Mouse (Mus musculus) spleen, adult 12 weeks (tissue): ENCODE measurements around the gene Psg22.
"Not testable (repeated sequence)": the region's sequence is repeated elsewhere in the genome, so short reads cannot be mapped to it uniquely, and the experiment has no call there.

Experiments used
- DNase-seq: peaks from one replicate; pipeline ENCODE4 v3.0.0; 2022; ENCODE audit warnings: low spot score

The Psg22 gene

DNA sequence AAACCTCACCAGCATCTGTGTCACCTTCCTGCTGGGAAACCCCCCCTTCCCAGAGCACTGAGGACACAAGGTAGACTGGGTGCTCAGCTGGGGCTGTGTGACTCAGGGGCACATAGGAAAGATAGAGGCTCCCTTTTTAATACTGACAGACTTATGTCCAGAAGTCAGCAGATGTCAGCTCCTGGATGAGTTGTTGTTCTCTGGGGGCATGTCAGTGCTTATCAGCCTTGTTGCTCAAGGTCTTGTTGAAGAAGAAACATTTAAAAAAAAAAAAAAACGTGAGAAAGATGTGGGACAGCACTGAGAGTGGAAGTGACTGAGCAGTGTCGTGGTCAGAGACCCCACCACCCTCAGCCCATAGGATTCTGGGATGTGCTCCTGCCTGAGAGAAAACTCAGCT lies at the start of gene Psg22:
Psg22 (plus strand) TSS at position 301 of the 400 bp plus-strand sequence.
- DNase-seq, result no peak

DNA sequence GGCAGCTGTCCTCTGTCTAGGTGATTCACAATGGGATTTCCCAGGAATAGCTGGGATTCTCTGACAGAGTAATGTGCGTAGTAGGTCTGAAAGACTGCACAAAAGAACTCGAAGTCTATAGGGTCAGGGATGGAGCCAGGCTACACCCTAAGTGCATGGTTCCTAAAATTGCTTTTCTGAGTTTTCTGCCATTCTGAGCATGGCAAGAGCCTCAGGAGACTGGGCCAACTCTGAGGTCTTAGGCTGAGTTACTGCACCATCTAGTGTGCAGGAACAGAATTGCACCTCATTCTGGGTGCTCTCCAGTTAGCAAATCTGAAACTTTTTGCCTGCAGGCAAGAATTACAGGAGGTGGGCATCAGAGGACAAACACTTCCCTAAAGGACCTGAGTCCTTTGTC lies 38.1 kb upstream of the Psg22 start:
- no peak for DNase-seq

DNA sequence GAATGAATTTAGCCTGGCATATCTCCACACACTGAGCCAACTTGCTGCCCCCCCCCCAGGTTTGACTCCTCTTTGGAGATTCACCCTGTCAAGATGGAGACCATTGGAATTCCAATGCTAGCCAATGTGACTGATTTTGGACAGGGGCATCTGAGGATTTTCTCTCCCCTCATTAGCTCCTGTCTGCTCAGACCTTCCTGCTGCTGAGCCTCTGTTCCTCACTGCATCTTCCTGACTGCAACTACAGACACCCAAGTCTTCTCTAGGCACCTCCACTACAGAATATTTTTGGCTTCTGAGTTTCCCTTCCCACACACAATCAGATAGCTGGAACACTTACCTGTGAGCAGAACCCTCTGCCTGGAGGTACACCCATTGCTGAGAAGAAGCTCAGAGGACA lies 32.3 kb upstream of the Psg22 start:
- DNase-seq, result no peak

DNA sequence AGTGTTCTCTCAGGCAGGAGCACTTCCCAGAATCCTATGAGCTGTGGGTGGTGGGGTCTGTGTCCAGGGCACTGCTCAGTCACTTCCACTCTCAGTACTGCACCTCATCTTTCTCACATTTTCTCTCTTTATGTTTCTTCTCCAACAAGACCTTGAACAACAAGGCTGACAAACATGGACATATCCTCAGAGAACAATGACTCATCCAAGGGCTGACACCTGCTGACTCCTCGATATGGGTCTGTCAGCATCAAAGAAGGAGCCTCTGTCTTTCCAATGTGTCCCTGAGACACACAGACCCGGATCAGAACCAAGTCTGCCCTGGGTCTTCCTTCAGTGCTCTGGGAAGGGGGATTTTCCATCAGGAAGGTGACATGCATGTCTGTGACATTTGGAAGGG lies 31.8 kb upstream of the Psg22 start, which contains the start of gene Psg20:
Psg20 (minus strand) TSS at position 101 of the 400 bp plus-strand sequence.
- no peak for DNase-seq

DNA sequence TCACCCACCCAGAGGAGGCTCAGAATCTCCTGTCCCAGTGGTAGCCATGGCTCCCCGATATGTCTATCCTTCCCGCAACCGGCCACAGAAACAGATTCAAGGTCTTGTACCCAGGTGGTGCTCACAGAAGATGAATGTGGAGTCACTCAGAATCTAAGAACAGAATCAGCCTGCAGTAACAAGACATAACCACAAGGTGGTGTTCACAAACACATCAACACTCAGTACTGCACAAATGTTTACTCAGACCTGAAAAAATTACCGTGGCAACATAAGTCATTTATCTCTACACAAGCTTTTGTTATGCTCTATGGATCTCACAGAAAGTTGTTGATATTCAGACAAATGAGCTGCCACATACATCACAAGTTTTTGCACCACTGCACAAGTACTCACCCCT lies 7.6 kb upstream of the Psg22 start:
- DNase-seq, result not testable (repeated sequence)

DNA sequence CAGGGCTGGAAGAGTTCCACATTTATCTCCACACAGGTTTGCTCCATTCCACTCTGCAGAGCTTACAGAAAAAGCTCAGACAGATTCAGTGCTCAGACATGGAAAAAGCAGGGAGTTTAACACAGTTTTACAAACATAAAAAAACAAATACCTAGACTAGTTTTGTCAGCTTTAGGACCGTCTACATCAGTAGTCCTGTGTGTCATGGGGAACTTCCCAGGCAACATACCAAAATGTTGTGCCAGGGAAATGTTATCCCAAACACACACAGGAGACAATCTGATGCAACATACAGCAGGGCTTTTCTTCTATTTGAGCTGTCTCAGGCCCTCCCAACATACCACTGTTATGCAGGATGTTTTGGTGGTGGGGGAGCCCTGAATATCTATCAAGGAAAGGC lies 7.0 kb upstream of the Psg22 start:
- DNase-seq, result no peak

DNA sequence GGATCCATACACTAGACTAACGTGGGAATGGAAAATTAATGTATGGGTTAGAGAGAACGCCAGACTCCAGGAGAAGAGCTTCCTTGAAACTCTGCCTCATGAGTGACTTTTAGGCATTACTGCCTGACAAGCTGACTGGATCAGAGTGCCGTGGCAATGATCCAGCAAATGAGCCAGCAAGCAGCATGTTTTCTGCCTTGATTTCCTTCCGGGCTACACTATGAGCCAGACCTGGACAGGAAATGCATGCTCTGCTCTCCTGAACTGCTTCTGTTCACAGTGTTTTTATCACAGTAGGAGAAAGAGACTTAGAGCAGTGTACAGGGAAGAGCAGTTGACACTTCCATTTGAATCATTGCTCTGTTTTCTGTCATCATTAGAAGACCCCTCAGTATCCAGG lies 2.3 kb upstream of the Psg22 start:
- DNase-seq, result no peak

DNA sequence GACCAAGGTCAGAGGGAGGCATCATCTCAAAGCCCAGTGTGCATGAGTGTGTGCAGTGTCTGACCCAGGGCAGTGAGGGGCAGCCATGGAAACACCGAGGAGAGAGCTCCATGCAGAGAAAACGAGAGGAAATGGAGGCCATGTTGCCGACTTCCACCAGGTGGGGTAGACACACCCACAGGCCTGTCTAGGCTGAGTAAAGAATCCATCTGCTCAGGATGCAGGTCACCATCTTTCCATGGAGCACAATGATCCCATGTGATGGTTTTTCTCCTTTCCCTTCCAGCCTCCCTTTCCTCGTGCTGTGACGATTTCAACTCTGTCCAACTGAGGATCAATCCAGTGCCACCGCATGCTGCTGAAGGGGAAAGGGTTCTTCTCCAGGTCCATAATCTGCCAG lies 6.1 kb downstream of the Psg22 start:
- DNase-seq, result no peak

DNA sequence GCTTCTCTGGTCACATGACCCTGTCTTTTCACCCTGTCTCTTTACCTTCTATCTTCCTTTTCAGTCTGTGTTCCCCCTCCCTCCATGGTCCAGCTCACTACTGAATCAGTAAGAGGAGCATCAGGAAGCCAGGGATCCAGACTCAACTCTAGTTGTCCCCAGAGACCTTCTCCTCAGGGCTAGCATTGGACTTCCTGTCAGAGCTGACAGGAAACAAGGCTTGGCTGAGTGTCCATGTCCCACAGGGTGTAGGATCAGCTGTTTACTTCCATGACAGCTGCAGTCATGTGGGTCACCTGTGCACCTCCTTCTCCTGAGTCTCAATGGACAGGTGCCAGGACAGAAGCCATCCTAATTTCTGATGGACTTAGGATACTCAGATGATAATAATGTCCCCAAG lies 8.0 kb downstream of the Psg22 start:
- DNase-seq, result not testable (repeated sequence)

DNA sequence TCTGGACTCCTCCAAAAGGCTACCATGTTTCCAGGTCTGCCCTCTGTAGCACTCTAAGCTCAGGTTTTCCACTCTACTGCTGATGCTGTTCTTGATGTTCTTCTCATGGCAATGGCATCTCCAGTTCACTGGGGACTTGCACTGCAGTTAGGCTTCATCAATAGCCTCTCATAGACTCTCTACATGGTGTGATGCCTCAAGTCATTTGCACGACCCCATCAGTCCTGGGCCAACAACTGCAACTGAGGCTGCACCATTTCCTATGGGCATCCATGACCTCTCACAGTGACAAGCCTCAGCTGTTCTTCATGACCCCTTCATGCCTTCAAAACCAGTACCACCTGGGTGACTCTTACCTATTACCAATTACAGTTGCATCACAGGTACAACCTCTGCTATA lies 10.5 kb downstream of the Psg22 start:
- no peak for DNase-seq

DNA sequence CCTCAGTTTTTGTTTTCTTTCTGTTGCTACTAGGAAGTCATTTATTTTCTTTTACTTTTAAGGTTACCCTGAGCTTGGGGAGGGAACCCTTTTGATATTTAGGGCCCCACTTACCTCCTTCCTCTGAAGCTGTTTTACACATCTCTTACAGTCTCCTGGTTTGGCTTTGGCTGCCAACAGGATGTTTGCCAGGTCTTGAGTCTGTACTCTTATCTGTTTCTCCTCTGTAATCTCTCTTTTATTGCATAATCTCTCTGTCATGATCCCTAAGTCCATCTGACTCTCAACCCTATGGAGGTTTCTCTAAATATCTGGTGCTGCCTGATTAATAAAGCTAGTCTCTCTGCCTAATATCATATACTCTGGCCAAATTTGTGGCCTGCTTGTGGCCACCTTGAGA lies 15.2 kb downstream of the Psg22 start:
- no peak for DNase-seq

DNA sequence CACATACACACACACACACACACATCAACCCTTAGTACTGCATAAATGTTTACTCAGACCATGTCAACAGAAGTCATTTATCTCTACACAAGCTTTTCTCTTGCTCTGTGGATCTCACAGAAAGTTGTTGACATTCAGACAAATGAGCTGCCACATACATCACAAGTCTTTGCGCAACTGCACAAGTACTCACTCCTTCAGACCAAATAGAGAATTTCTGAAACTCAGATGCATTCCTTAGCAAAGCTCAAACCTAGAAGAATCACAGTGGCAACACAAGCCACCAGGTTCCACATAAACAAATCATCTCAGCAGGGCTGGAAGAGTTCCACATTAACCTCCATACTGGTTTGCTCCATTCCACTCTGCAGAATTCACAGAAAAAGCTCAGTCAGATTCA lies 16.6 kb downstream of the Psg22 start:
- DNase-seq, result no peak

DNA sequence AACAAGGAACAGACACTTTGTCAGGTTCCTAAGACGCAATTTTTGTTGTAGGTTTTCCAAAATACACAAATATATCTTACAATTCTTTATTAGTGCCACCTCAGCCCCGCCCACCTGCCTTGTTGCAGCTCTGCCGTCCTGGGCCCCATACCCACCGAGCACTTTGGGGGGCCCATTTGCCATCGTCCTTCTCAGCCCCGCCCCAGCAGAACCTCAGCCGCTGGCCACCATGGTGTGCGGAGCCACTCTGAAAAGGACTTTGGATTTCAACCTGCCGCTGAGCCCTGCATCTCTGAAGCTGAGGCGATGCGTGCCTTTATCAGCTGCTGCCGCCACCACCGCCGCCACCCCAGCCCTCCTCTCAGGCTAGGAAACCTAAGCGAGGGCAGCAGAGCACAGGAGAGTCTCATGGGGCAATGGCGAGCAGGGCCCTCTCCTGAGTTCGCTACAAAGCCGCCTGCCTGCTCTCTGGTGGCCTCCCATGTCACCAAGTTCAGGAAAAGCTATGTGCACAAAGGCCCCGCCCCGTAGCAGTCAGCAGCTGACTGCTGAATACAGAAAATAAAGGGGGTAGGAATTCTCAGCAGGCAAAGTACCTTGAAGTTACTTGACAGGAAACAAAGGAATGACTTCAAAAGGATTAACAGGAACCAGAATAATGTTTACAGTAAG lies 28.4 kb downstream of the Psg22 start:
- DNase-seq, result no peak

DNA sequence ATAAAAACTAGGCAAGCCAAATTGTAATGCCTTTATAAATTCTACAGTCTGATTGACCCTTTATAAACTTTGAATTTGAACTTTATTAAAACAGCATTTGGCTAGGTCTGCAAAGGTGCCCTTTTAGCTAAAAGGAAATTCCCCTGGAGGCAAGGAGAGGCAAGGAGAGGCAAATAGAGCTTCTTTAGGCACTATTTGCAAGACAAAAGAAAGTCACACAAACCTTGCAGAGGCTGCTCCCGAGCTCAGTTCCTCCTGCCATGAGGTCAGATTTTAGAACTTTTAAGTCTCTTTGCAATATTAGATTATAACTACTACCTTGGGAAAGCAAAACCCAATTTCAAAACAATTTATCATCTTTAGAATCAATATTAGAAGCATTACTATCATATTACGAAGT lies 29.5 kb downstream of the Psg22 start:
- DNase-seq, result not testable (repeated sequence)

DNA sequence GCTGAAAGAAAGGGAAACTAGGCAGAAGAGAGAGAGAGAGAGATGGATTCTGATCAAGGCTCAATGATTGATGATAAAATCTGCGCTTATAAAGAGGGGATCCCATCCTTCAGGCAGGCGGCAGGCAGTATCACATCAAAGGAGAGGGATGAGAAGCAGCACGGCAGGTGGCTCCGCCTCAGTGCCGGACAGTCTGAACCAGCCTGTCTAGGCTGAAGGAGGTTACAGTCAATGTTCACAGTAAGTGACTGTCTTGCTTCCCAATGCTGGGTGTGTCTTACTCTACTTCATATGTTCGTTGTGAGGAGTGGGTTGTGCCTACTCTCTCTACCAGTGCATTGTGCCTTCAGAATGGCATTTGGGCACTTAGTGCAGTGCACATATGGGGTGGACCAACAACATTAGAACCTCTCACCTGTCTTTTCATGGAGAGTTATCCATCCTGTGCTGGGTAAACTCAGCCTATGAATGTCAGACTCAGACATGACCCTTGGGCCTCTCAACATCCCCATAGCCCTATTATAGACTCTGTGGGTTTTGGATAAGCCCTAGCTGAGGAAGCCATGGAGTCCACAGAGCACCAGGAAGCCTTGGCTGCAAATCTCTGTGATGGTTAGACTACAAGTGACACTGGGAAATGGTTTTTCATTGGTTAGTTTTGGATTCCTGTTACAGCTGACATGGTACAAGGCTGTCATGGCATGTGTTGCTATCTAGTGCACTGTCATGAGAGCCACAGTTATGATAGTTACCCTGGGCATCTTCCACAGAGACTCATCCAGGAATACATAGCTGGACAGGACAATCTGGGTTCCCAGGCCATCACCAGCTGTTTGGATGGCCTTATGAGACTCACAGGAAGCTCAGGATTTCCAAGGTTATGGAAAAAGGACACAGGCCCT lies 31.4 kb downstream of the Psg22 start:
- DNase-seq, result no peak

DNA sequence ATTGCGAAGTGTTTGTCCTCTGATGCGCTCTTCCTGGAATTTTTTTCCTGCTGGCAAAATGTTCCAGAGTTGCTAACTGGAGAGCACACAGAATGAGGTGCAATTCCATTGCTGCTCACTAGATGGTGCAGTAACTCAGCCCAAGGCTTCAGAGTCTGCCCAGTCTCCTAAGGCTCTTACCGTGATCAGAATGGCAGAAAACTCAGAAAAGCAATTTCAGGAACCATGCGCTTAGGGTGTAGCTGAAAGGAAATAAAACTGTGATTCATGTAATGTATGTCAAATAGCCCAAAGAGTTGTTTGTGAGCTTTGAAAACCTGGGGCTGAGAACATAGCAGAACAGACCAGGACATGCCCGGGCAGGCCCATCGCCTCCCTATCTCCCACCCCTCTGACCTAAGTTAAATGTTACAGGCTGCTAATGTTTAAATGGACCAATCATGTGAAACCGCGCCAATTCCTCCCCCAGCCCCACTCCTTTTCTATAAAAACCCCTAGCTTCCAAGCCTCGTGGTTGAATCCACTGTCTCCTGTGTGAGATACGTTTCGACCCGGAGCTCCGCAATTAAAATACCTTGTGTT lies 32.1 kb downstream of the Psg22 start:
- DNase-seq, result not testable (repeated sequence)

DNA sequence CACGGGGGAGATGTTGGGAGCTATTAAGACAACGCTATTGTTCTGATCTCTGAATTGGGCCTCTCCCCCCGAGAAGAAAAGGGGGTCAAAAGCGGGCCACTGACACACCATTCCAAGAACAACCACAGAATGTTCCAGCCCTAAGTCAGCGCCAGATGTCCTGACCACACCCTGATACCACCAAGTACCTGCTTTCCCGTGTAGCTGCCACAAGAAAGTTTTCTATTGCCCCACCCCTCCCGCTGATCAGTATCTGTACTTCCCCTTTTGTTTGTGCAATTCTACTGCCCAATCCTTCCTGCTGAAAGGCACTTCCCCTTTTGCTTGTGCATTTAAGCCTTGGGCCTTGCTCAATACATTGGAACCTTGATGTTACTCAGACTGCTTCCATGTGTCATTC lies 42.3 kb downstream of the Psg22 start:
- not testable (repeated sequence) for DNase-seq

DNA sequence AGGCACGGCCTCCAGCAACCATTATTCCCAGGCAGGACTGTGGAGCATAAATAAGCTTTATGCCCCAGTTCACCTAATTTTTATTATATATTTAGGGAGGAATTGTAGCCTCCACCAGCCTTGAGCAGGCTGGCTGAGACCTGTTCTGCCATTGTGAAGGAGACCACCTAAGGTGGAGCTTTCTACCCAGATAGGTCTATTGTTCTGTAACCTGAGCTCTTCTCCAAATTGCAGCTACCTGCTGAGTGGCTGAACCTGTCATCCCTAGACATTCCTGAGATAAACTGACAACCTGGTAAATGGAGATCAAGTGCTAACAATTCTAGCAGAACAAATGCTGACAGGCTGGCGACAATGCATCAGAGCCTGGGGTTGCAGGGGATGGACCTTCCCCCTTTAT lies 45.0 kb downstream of the Psg22 start:
- not testable (repeated sequence) for DNase-seq
